Mouse (Mus musculus) kidney, embryonic 14.5 days (tissue): ENCODE data around the gene Parp4. TPM values are rescaled to one million over a fixed set of nuclear protein-coding genes. Genes with fewer than 3 reads are reported as not detected.

Experiments used
- ATAC-seq: fragments of 200-750 bp; cut with Nextera tagmentation; 2 replicates; pipeline ENCODE4 v1.8.0; 2017; ENCODE audit warnings: moderate number of reproducible peaks, mild to moderate bottlenecking, moderate TSS enrichment, moderate library complexity; ENCODE audit not compliant: low FRiP score, low TSS enrichment
- H3K27ac ChIP-seq: fragments of 300-500 bp; sonication (generic); 2 replicates; pipeline ENCODE4 v1.5.1; 2014; ENCODE audit warnings: low read depth, mild to moderate bottlenecking, low read length, moderate library complexity, mixed read lengths
- H3K27me3 ChIP-seq: fragments of 300-500 bp; sonication (generic); 2 replicates; pipeline ENCODE4 v1.6.1; 2014; ENCODE audit warnings: mild to moderate bottlenecking, low read length; ENCODE audit not compliant: control insufficient read depth, insufficient read depth
- H3K36me3 ChIP-seq: fragments of 300-500 bp; sonication (generic); 2 replicates; pipeline ENCODE4 v1.6.1; 2014; ENCODE audit warnings: low read length, mixed read lengths; ENCODE audit not compliant: control insufficient read depth, insufficient read depth
- H3K4me1 ChIP-seq: fragments of 300-500 bp; sonication (generic); 2 replicates; pipeline ENCODE4 v1.6.1; 2014; ENCODE audit warnings: low read length, mixed read lengths; ENCODE audit not compliant: control insufficient read depth, insufficient read depth
- H3K4me2 ChIP-seq: fragments of 300-500 bp; sonication (generic); replicated peaks from 2 replicates; pipeline ENCODE4 v1.6.1; 2014; ENCODE audit warnings: low read depth, mild to moderate bottlenecking, low read length
- H3K4me3 ChIP-seq: fragments of 300-500 bp; sonication (generic); 2 replicates; pipeline ENCODE4 v1.5.1; 2014; ENCODE audit warnings: mild to moderate bottlenecking, low read length
- H3K9ac ChIP-seq: fragments of 300-500 bp; sonication (generic); 2 replicates; pipeline ENCODE4 v1.6.1; 2014; ENCODE audit warnings: low read depth, mild to moderate bottlenecking, low read length, moderate library complexity
- H3K9me3 ChIP-seq: fragments of 300-500 bp; sonication (generic); 2 replicates; pipeline ENCODE4 v1.6.1; 2016; ENCODE audit warnings: low read length; ENCODE audit not compliant: control insufficient read depth
- WGBS: fragments of 180-500 bp; shearing (Covaris S2); extraction: QIAGEN DNeasy Blood & Tissue Kit; methylation state at CpG from one replicate; pipeline ENCODE4 v1.1.7; 2014; 5-methylcytosine and 5-hydroxymethylcytosine counted together
- polyA plus RNA-seq: library from polyadenylated mRNA; unstranded; fragments of >200 nt; fragmentation: Nextera tagmentation; extraction: Ambion mirVana; gene quantifications from 2 replicates; pipeline ENCODE4 v1.2.1, GENCODE M21; 2014

The Parp4 gene
- polyA plus RNA-seq, 1 experiment from 2014 or later = 5.7 TPM

DNA sequence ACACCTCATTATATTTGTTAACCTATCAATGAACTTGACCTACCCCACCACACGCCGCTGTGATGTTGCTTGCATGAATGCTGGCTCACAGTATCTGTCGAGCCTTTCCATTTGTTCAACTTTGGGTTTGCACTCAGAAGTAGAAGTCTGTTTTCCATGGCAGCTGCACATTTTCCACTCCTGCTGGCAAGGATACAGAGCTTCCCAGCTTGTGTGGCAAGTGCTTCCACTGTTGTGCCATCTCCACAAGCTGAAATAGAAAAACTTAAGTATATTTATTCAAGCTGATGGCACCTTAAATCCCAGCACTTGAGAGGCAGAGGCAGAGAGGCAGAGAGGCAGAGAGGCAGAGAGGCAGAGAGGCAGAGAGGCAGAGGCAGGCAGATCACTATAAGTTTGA is 52.9 kb downstream of the Parp4 start:
- no peaks in the 10 kb centered on the region for H3K4me1 ChIP-seq
- 88% methylated on average over 3 of the region's 3 CpGs for WGBS
- no peak overlapping the region for H3K9ac ChIP-seq
- H3K9me3 ChIP-seq = no peaks in the 10 kb centered on the region
- H3K4me2 ChIP-seq = no peak overlapping the region
- no peak overlapping the region for H3K4me3 ChIP-seq
- no peak overlapping the region for H3K27ac ChIP-seq
- no peaks in the 10 kb centered on the region for H3K36me3 ChIP-seq
- H3K27me3 ChIP-seq = no peaks in the 10 kb centered on the region
- no peak for ATAC-seq

GRCm38 (mm10) chr14:56631109-56631508 is 55.7 kb downstream of the Parp4 start:
- H3K4me3 ChIP-seq = no peak overlapping the region
- no peak overlapping the region for H3K9ac ChIP-seq
- no peaks in the 10 kb centered on the region for H3K36me3 ChIP-seq
- 84% methylated on average over 2 of the region's 2 CpGs for WGBS
- H3K27me3 ChIP-seq = no peaks in the 10 kb centered on the region
- no peak overlapping the region for H3K4me2 ChIP-seq
- H3K27ac ChIP-seq = no peak overlapping the region
- no peak for ATAC-seq
- no peaks in the 10 kb centered on the region for H3K9me3 ChIP-seq
- no peaks in the 10 kb centered on the region for H3K4me1 ChIP-seq

DNA sequence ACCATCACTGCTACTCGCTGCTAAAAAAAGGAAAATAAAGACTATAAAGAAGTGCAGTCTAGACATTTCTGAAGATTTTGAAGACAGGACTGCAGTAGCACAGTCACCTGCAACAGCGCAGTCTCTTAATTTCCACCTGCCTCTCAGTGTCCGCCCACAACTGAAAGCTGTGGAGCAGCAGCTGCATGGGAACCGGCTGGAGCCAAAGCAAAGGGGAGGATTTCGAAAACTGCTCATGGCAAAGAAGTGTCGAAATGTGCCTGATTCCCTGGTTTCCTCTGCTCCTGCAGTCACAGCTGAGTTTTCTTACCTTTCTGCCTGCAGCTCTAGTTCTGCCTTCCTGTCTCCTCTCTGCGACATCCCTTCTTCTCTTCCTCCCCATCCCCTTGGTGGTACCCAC is 71.8 kb downstream of the Parp4 start:
- no peaks in the 10 kb centered on the region for H3K27me3 ChIP-seq
- WGBS = 65% methylated on average over 7 of the region's 7 CpGs
- H3K9ac ChIP-seq = no peak overlapping the region
- H3K27ac ChIP-seq = no peak overlapping the region
- H3K9me3 ChIP-seq = no peaks in the 10 kb centered on the region
- H3K36me3 ChIP-seq = no peaks in the 10 kb centered on the region
- H3K4me2 ChIP-seq = no peak overlapping the region
- no peaks in the 10 kb centered on the region for H3K4me1 ChIP-seq
- H3K4me3 ChIP-seq = no peak overlapping the region
- ATAC-seq = no peak

- no peak for ATAC-seq
- no peak overlapping the region for H3K9ac ChIP-seq
- no peaks in the 10 kb centered on the region for H3K36me3 ChIP-seq
Measured at GRCm38 (mm10) chr14:56649448-56649847, 74.0 kb downstream of the Parp4 start.

DNA sequence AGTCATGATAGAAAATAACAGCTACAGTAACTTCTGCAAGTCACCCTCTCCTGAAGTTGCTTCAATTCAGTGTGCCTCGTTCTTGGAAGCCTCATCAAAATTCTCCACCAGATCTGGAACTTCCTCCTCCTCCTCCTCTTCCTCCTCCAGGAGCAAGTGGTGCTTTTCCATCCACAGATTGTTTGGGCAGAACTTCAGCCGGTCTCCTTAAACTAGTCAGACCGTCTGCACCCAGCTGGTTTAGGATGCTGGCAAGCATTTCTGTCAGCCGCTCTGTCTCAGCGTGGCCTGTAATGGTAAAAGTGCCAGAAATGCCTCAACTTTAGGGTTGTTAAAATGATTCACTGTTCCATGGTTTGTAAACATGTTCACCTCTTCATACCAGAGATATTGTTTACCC is 90.2 kb downstream of the Parp4 start:
- H3K9ac ChIP-seq = no peak overlapping the region
- no peak overlapping the region for H3K27ac ChIP-seq
- H3K27me3 ChIP-seq = no peaks in the 10 kb centered on the region
- 51% methylated on average over 5 of the region's 5 CpGs for WGBS
- ATAC-seq = no peak
- H3K36me3 ChIP-seq = no peaks in the 10 kb centered on the region
- H3K4me2 ChIP-seq = no peak overlapping the region
- H3K9me3 ChIP-seq = no peaks in the 10 kb centered on the region
- peaks cover 12% of the 10 kb centered on the region for H3K4me1 ChIP-seq
- H3K4me3 ChIP-seq = no peak overlapping the region

More at GRCm38 (mm10) chr14:56649448-56649847, 74.0 kb downstream of the Parp4 start:
- Histone ChIP-seq H3K4me3 (no peak overlapping the region), H3K27me3 (no peaks in the 10 kb centered on the region), H3K9me3 (peaks cover 8% of the 10 kb centered on the region; the same call in 1 of the 2 replicates), H3K4me2 (no peak overlapping the region), H3K4me1 (no peaks in the 10 kb centered on the region), H3K27ac (no peak overlapping the region)

DNA sequence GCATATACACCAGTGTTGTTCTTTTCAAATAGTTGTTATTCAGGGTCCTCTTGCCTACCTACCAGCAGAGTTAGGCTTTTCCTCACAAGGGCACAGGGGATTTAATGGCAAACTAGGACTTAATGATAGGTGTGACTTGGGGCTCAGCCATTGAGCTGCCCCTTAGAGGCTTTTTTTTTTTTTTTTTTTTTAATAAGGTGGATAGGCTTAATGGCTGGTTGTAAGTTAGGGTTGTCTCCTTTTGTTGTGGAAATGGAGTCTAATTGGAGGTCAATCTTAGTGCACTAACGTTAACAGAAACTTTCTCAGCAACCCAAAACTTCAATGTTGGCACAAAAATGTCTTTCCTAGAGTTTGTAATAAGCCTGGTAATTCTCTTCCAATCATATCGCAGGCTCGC is 91.5 kb downstream of the Parp4 start:
- 67% methylated on average over 3 of the region's 3 CpGs for WGBS
- Histone ChIP-seq H3K9ac (no peak overlapping the region), H3K4me1 (peaks cover 12% of the 10 kb centered on the region), H3K4me3 (peak overlapping the region; percentile 80; the same call in 1 of the 2 replicates), H3K36me3 (no peaks in the 10 kb centered on the region), H3K4me2 (no peak overlapping the region), H3K27me3 (no peaks in the 10 kb centered on the region), H3K9me3 (no peaks in the 10 kb centered on the region), H3K27ac (no peak overlapping the region)
- no peak for ATAC-seq

- Histone ChIP-seq H3K9me3 (no peaks in the 10 kb centered on the region), H3K9ac (peak within 1 kb of the TSS; percentile 58), H3K27me3 (no peaks in the 10 kb centered on the region), H3K27ac (peak within 1 kb of the TSS; percentile 76; the same call in 1 of the 2 replicates), H3K4me2 (peak within 1 kb of the TSS; percentile 81), H3K36me3 (peaks cover 8% of the 10 kb centered on the region), H3K4me3 (peak within 1 kb of the TSS; percentile 80), H3K4me1 (peaks cover 12% of the 10 kb centered on the region)
- peak; percentile 100 for ATAC-seq
- under 1% methylated on average over 70 of the region's 70 CpGs for WGBS
Measured at GRCm38 (mm10) chr14:56667969-56668802, 92.8 kb downstream of the Parp4 start, which contains the start of gene Mphosph8. TSS of gene Mphosph8 (plus strand) at chr14:56668248.

DNA sequence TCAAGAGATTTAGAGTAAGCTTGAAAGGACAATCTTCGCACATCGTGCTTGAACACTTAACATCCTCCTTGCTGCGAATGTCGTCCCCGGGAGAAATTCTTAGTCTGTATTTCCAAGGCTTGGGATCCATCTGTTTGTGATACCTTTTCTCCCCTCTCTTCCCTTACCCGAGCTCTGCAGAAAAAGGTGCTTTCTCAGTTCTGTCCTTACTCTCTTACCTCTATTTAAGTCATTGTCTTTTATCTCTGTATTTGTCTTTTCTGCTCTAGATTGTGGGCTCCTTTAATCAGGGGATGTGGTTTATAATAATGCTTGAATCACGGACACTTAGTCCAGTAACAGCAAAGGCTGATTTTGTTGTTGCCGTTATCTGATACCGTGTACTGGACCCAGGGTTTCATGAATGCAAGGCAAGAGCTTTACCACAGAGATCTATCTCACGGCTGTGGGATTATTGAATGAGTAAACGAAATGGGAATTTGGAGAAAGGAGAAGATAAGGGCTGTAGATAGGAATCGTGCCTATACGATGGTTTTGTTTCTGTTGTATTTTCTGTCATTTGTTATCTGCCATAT is 93.7 kb downstream of the Parp4 start:
- Histone ChIP-seq H3K9me3 (no peaks in the 10 kb centered on the region), H3K27ac (no peak overlapping the region), H3K36me3 (peaks cover 13% of the 10 kb centered on the region), H3K4me3 (peak overlapping the region; percentile 80), H3K4me1 (peaks cover 12% of the 10 kb centered on the region), H3K27me3 (no peaks in the 10 kb centered on the region), H3K4me2 (peak overlapping the region; percentile 81), H3K9ac (peak overlapping the region; percentile 58)
- 7% methylated on average over 13 of the region's 13 CpGs for WGBS
- ATAC-seq = no peak

DNA sequence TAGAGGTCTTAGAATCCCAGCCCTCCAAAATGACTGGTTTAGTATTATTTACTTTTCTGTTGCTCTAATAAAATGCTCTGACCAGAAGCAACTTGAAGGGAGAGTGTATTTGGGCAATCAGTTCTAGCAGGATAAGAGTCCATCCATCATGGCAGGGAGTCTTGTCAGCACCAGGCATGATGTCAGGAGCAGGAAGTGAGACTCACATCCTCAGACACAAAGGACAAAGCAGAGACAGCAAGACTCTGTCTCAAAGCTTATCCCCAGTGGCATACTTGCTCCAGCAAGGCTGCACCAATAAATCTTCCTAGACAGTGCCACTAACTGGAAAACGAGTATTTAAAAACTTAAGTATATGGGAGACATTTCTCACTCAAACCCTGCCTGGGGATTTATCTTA is 110.0 kb downstream of the Parp4 start:
- H3K4me2 ChIP-seq = no peak overlapping the region
- no peak for ATAC-seq
- H3K27me3 ChIP-seq = no peaks in the 10 kb centered on the region
- no peak overlapping the region for H3K27ac ChIP-seq
- H3K36me3 ChIP-seq = peaks cover 77% of the 10 kb centered on the region
- WGBS = 12% methylated on average over 1 of the region's 1 CpGs
- no peak overlapping the region for H3K9ac ChIP-seq
- no peak overlapping the region for H3K4me3 ChIP-seq
- H3K9me3 ChIP-seq = no peaks in the 10 kb centered on the region
- no peaks in the 10 kb centered on the region for H3K4me1 ChIP-seq
